Mouse (Mus musculus): ENCODE data around the gene Cd48. TPM values are rescaled to one million over a fixed set of nuclear protein-coding genes. Genes with fewer than 3 reads are reported as not detected.
"Not testable (repeated sequence)": the region's sequence is repeated elsewhere in the genome, so short reads cannot be mapped to it uniquely, and the experiment has no call there.

Gene Cd48
- polyA plus RNA-seq, 1 experiment from 2014 or later = 0.79 TPM

- Histone ChIP-seq H3K36me3 (no peaks in the 10 kb centered on the region), H3K4me1 (no peaks in the 10 kb centered on the region), H3K9me3 (no peaks in the 10 kb centered on the region), H3K4me2 (replicated peaks) (no peak overlapping the region), H3K27ac (replicated peaks) (no peak overlapping the region), H3K4me3 (no peak overlapping the region), H3K9ac (replicated peaks) (no peak overlapping the region), H3K27me3 (no peaks in the 10 kb centered on the region)
- ATAC-seq (ENCODE audit: low FRiP score, low read depth) = no peak
- 67% methylated on average over 2 of the region's 2 CpGs for WGBS
Measured at GRCm38 (mm10) chr1:171661482-171661881, 20.3 kb upstream of the Cd48 start.

DNA sequence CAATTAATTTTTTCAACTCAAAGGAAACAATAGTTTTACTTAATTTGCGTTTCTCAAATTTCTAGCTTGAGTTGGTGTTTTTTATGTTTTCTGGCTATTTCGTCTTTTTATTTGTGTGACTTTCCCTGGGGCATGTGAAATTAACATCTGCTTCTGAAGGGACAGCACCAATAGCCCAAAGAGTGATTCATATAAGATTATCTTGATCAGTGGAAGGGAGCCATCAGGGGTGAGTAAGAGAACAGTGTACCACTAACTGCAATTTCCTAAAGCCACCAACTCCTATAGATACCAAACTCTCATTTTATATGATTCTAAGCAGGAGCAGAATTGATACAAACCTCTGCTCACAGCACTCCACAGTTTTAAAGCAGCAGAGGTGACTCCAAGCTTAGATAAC is 18.1 kb upstream of the Cd48 start:
- no peaks in the 10 kb centered on the region for H3K27me3 ChIP-seq
- H3K9me3 ChIP-seq = no peaks in the 10 kb centered on the region
- no peak overlapping the region for H3K27ac ChIP-seq (replicated peaks)
- no peak for ATAC-seq (ENCODE audit: low FRiP score, low read depth)
- no peak overlapping the region for H3K4me3 ChIP-seq
- no peaks in the 10 kb centered on the region for H3K36me3 ChIP-seq
- 86% methylated on average over 2 of the region's 2 CpGs for WGBS
- H3K4me1 ChIP-seq = no peaks in the 10 kb centered on the region
- no peak overlapping the region for H3K9ac ChIP-seq (replicated peaks)
- H3K4me2 ChIP-seq (replicated peaks) = no peak overlapping the region

GRCm38 (mm10) chr1:171666350-171666749 is 15.5 kb upstream of the Cd48 start:
- no peaks in the 10 kb centered on the region for H3K27me3 ChIP-seq
- 85% methylated on average over 6 of the region's 6 CpGs for WGBS
- no peak overlapping the region for H3K4me2 ChIP-seq (replicated peaks)
- no peak overlapping the region for H3K9ac ChIP-seq (replicated peaks)
- no peaks in the 10 kb centered on the region for H3K36me3 ChIP-seq
- no peak overlapping the region for H3K4me3 ChIP-seq
- no peaks in the 10 kb centered on the region for H3K9me3 ChIP-seq
- ATAC-seq (ENCODE audit: low FRiP score, low read depth) = no peak
- no peak overlapping the region for H3K27ac ChIP-seq (replicated peaks)
- H3K4me1 ChIP-seq = no peaks in the 10 kb centered on the region

- ATAC-seq (ENCODE audit: low FRiP score, low read depth) = no peak
- H3K4me2 ChIP-seq (replicated peaks) = no peak overlapping the region
Measured at GRCm38 (mm10) chr1:171667160-171667559, 14.6 kb upstream of the Cd48 start.

GRCm38 (mm10) chr1:171672451-171672850 is 9.4 kb upstream of the Cd48 start:
- H3K27ac ChIP-seq (replicated peaks); H3K4me1 ChIP-seq; ATAC-seq (ENCODE audit: low FRiP score, low read depth); H3K9me3 ChIP-seq; H3K36me3 ChIP-seq; H3K27me3 ChIP-seq; H3K9ac ChIP-seq (replicated peaks); H3K4me2 ChIP-seq (replicated peaks); H3K4me3 ChIP-seq: not testable (repeated sequence)
- WGBS = 83% methylated on average over 2 of the region's 2 CpGs

More at GRCm38 (mm10) chr1:171667160-171667559, 14.6 kb upstream of the Cd48 start:
- 89% methylated on average over 1 of the region's 1 CpGs for WGBS
- Histone ChIP-seq H3K9ac (replicated peaks) (no peak overlapping the region), H3K27me3 (no peaks in the 10 kb centered on the region), H3K36me3 (no peaks in the 10 kb centered on the region), H3K9me3 (no peaks in the 10 kb centered on the region), H3K4me3 (no peak overlapping the region), H3K4me1 (no peaks in the 10 kb centered on the region), H3K27ac (replicated peaks) (no peak overlapping the region)

- ATAC-seq (ENCODE audit: low FRiP score, low read depth) = no peak
- Histone ChIP-seq H3K27ac (replicated peaks) (no peak overlapping the region), H3K9me3 (no peaks in the 10 kb centered on the region), H3K4me1 (no peaks in the 10 kb centered on the region), H3K27me3 (no peaks in the 10 kb centered on the region), H3K36me3 (no peaks in the 10 kb centered on the region), H3K4me2 (replicated peaks) (no peak overlapping the region), H3K9ac (replicated peaks) (no peak overlapping the region), H3K4me3 (no peak overlapping the region)
- 77% methylated on average over 5 of the region's 5 CpGs for WGBS
Measured at GRCm38 (mm10) chr1:171672854-171673475, 8.8 kb upstream of the Cd48 start.

DNA sequence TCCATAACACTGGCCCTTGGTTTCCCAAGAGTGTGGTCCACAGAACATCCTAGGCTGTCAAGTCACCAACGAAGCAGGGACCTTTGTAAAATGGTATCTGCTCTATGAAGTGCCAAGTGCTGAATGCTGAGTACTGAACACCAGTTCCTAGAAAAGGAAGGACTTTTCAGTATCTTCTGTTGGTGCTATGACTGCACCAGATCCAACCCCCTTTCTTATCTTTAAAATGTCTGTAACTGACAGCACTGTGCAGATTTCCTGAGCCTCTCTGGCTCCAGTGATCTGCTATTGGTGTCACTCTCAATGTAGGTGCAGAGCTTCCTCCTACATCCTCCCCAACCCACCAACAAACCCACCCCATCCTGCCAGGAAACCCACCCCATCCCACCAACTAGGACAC is 7.3 kb upstream of the Cd48 start:
- no peaks in the 10 kb centered on the region for H3K36me3 ChIP-seq
- no peak for ATAC-seq (ENCODE audit: low FRiP score, low read depth)
- H3K9ac ChIP-seq (replicated peaks) = no peak overlapping the region
- whole genome bisulfite sequencing = 71% methylated on average over 1 of the region's 1 CpGs
- no peak overlapping the region for H3K4me2 ChIP-seq (replicated peaks)
- no peaks in the 10 kb centered on the region for H3K27me3 ChIP-seq
- H3K4me1 ChIP-seq = no peaks in the 10 kb centered on the region
- no peak overlapping the region for H3K27ac ChIP-seq (replicated peaks)
- H3K4me3 ChIP-seq = no peak overlapping the region
- no peaks in the 10 kb centered on the region for H3K9me3 ChIP-seq

- WGBS = 69% methylated on average over 1 of the region's 1 CpGs
Measured at GRCm38 (mm10) chr1:171677721-171678120, 4.1 kb upstream of the Cd48 start.

GRCm38 (mm10) chr1:171681009-171681408 is 800 bp upstream of the Cd48 start:
- no peaks in the 10 kb centered on the region for H3K27me3 ChIP-seq
- no peak overlapping the region for H3K27ac ChIP-seq (replicated peaks)
- H3K4me2 ChIP-seq (replicated peaks) = no peak overlapping the region
- H3K9ac ChIP-seq (replicated peaks) = no peak overlapping the region
- no peaks in the 10 kb centered on the region for H3K4me1 ChIP-seq
- H3K4me3 ChIP-seq = no peak overlapping the region
- H3K9me3 ChIP-seq = no peaks in the 10 kb centered on the region
- 88% methylated on average over 7 of the region's 7 CpGs for WGBS
- no peak for ATAC-seq (ENCODE audit: low FRiP score, low read depth)
- H3K36me3 ChIP-seq = no peaks in the 10 kb centered on the region

More at GRCm38 (mm10) chr1:171677721-171678120, 4.1 kb upstream of the Cd48 start:
- ATAC-seq (ENCODE audit: low FRiP score, low read depth) = no peak
- H3K27ac ChIP-seq (replicated peaks) = no peak overlapping the region
- no peak overlapping the region for H3K9ac ChIP-seq (replicated peaks)
- H3K4me2 ChIP-seq (replicated peaks) = no peak overlapping the region
- no peaks in the 10 kb centered on the region for H3K27me3 ChIP-seq
- H3K36me3 ChIP-seq = no peaks in the 10 kb centered on the region
- no peaks in the 10 kb centered on the region for H3K9me3 ChIP-seq
- no peaks in the 10 kb centered on the region for H3K4me1 ChIP-seq
- no peak overlapping the region for H3K4me3 ChIP-seq

- Histone ChIP-seq H3K27ac (replicated peaks) (no peak overlapping the region), H3K4me2 (replicated peaks) (no peak overlapping the region), H3K36me3 (no peaks in the 10 kb centered on the region), H3K9ac (replicated peaks) (no peak overlapping the region), H3K4me1 (no peaks in the 10 kb centered on the region), H3K27me3 (no peaks in the 10 kb centered on the region), H3K4me3 (no peak overlapping the region), H3K9me3 (no peaks in the 10 kb centered on the region)
- WGBS = 91% methylated on average over 9 of the region's 9 CpGs
- no peak for ATAC-seq (ENCODE audit: low FRiP score, low read depth)
Measured at GRCm38 (mm10) chr1:171684923-171685322, 3.1 kb downstream of the Cd48 start.

DNA sequence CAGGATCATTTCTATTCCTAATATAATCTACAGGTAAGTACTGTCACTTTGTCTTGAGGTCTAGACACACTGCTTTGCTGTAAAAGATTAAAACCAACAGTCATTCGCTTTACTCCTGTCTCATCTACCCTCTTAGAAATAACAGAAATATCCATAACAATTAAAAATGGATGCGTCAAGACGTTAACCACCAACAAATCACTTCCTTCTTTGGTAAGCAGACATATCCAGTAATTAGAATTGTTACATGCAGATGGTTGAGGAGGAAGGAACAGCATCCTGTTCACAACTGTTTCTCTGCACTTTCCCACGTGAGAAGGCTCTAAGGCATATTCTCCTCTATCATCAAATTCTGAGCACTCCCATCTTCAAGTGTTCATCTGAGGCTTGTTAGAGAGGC is 5.5 kb downstream of the Cd48 start:
- Histone ChIP-seq H3K9me3 (no peaks in the 10 kb centered on the region), H3K27me3 (no peaks in the 10 kb centered on the region), H3K4me2 (replicated peaks) (no peak overlapping the region), H3K4me3 (no peak overlapping the region), H3K27ac (replicated peaks) (no peak overlapping the region), H3K4me1 (no peaks in the 10 kb centered on the region), H3K36me3 (no peaks in the 10 kb centered on the region), H3K9ac (replicated peaks) (no peak overlapping the region)
- WGBS = 85% methylated on average over 4 of the region's 4 CpGs
- no peak for ATAC-seq (ENCODE audit: low FRiP score, low read depth)

DNA sequence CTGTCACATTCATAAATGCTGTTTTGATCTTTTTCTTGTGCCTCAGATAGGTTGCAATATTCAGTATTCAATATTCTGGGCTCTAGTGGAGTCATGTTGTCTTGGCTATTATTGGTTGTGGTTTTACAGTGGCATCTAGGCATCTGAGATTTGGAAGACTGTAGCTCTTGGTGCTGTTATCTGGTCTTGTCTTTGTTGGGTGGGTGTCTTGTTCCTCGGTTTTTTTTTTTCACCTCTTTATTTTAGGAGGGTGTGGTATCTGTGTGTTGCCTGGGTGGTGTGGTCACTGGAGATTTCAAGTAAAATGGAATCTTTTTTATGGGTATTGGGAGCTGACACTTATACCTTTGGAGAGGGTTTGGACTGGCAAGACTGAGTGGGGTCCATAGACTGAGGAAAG is 12.1 kb downstream of the Cd48 start:
- Histone ChIP-seq H3K27me3 (no peaks in the 10 kb centered on the region), H3K27ac (replicated peaks) (no peak overlapping the region), H3K4me3 (no peak overlapping the region), H3K4me2 (replicated peaks) (no peak overlapping the region), H3K9me3 (no peaks in the 10 kb centered on the region), H3K4me1 (no peaks in the 10 kb centered on the region), H3K36me3 (no peaks in the 10 kb centered on the region), H3K9ac (replicated peaks) (no peak overlapping the region)
- WGBS = 79% methylated on average over 1 of the region's 1 CpGs
- ATAC-seq (ENCODE audit: low FRiP score, low read depth) = no peak

DNA sequence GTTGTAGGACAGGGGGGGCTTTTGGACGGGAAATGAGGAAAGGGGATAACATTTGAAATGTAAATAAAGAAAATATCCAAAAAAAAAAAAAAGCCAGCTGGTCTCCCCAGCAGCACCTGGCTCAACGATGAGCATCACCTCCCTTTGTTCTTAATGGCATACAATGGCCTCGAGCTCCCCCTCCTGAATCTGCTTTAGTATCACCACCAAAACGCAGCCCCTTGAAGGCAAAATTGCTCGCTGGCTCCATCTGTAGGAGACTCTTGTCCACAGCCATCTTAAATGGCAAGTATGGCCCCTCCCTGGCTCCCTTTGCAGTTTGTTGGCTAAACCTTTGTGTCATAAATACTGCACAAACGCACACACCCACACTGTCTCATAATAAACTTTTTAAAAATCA is 17.2 kb downstream of the Cd48 start:
- no peak overlapping the region for H3K9ac ChIP-seq (replicated peaks)
- no peak for ATAC-seq (ENCODE audit: low FRiP score, low read depth)
- H3K9me3 ChIP-seq = no peaks in the 10 kb centered on the region
- H3K36me3 ChIP-seq = no peaks in the 10 kb centered on the region
- H3K4me2 ChIP-seq (replicated peaks) = no peak overlapping the region
- no peaks in the 10 kb centered on the region for H3K4me1 ChIP-seq
- H3K27me3 ChIP-seq = no peaks in the 10 kb centered on the region
- no peak overlapping the region for H3K27ac ChIP-seq (replicated peaks)
- no peak overlapping the region for H3K4me3 ChIP-seq
- WGBS = 20% methylated on average over 6 of the region's 6 CpGs
